9 mouse cellular contexts compared by ENCODE assay signal in the genomic region with DNA sequence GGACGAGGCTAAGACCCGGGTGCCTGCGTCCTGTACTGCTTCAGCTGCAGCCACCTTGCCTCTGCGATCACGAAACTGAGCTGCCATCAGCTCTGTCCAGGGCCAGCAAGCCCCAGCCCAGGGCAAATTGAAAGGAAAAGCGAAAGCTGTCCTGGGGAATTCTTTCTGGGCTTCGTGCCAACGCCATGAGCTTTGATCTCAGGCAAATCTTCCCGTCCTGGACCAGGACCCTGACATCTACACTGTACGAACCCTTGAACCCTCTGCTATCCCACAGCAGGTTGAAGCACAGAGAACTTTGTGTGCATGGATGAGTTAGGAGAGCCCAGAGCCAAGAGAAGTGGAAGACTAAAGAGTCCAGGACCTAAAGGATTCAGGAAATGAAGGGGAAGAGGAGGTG. TPM values are rescaled to one million over a fixed set of nuclear protein-coding genes. Genes with fewer than 3 reads are reported as not detected.
DNase-seq lines count a peak whose midpoint lies in the region; ATAC-seq and TF ChIP-seq lines count a peak whose summit lies in the region.
"Had no signal": no experiment of that assay in that cellular context is flagged by ENCODE, and none has a peak within 500 bp of the region (broad histone marks: within the 10 kb centered on the region; RNA-seq: fewer than 3 reads in every experiment).

No protein-coding gene starts in this region.

- ATAC-seq in heart, embryonic 13.5 days (ENCODE audit: extremely low read depth, insufficient number of reproducible peaks, low FRiP score, low TSS enrichment): no peak
- ATAC-seq in midbrain, embryonic 14.5 days (ENCODE audit: low FRiP score, low TSS enrichment): no peak

- peak; percentile 66 for DNase-seq in left cerebral cortex, postnatal 4 days
- DNase-seq in left cerebral cortex, adult 2 months (ENCODE audit: extremely low spot score in 1 of 2, low spot score in 2 of 2): no peak
- DNase-seq in kidney, postnatal 14 days: peak; percentile 94
- peak; percentile 75 for DNase-seq in midbrain, embryonic 14.5 days
- DNase-seq in left cerebral cortex, adult 8-10 months (ENCODE audit: low spot score in 2 of 2): no peak
- DNase-seq in layer of hippocampus, adult 8-10 months (ENCODE audit: low spot score in 2 of 2): no peak
- no peak for DNase-seq in thymus, postnatal 25 days

- H3K4me3 ChIP-seq in left cerebral cortex, adult 2 months: no peak overlapping the region
- H3K4me3 ChIP-seq in heart, embryonic 13.5 days: peak overlapping the region; percentile 6; the same call in 1 of the 2 replicates
- H3K4me3 ChIP-seq in midbrain, embryonic 14.5 days (replicated peaks; ENCODE audit: low read depth, low read length): no peak overlapping the region
- H3K4me3 ChIP-seq: embryonic facial prominence, embryonic 12.5 days had no signal

- no peaks in the 10 kb centered on the region for H3K27me3 ChIP-seq in heart, embryonic 13.5 days (replicated peaks)
- H3K27me3 ChIP-seq in midbrain, embryonic 14.5 days (ENCODE audit: control insufficient read depth, insufficient read depth, low read length): no peaks in the 10 kb centered on the region
- H3K27me3 ChIP-seq: embryonic facial prominence, embryonic 12.5 days had no signal

- no peak overlapping the region for H3K27ac ChIP-seq in left cerebral cortex, adult 2 months
- peak overlapping the region; percentile 80 for H3K27ac ChIP-seq in heart, embryonic 13.5 days (replicated peaks)
- H3K27ac ChIP-seq in midbrain, embryonic 14.5 days (replicated peaks; ENCODE audit: low read depth, low read length): 0 out of 2 replicates have a peak overlapping the region, but pooled peaks have one; percentile 8
- H3K27ac ChIP-seq: embryonic facial prominence, embryonic 12.5 days had no signal

- H3K36me3 ChIP-seq in heart, embryonic 13.5 days: no peaks in the 10 kb centered on the region
- H3K36me3 ChIP-seq in midbrain, embryonic 14.5 days (ENCODE audit: control insufficient read depth, insufficient read depth, low read length): no peaks in the 10 kb centered on the region
- H3K36me3 ChIP-seq: embryonic facial prominence, embryonic 12.5 days had no signal

- TF ChIP-seq CTCF in left cerebral cortex, adult 2 months (IDR thresholded peaks at IDR 0.05): no peak

- peak overlapping the region; percentile 49 for H3K4me2 ChIP-seq in heart, embryonic 13.5 days
- H3K4me2 ChIP-seq in midbrain, embryonic 14.5 days (ENCODE audit: low read length): no peak overlapping the region
- H3K4me2 ChIP-seq: embryonic facial prominence, embryonic 12.5 days had no signal

- no peaks in the 10 kb centered on the region for H3K9me3 ChIP-seq in heart, embryonic 13.5 days
- no peaks in the 10 kb centered on the region for H3K9me3 ChIP-seq in midbrain, embryonic 14.5 days (ENCODE audit: control insufficient read depth, low read length)
- H3K9me3 ChIP-seq: embryonic facial prominence, embryonic 12.5 days had no signal

- intact Hi-C loops in left cerebral cortex, postnatal 4 days (cut with DNase I): no loop called here
- intact Hi-C loops in left cerebral cortex, adult 2 months (cut with DNase I): no loop called here

- peak overlapping the region; percentile 58 for H3K9ac ChIP-seq in heart, embryonic 13.5 days
- no peak overlapping the region for H3K9ac ChIP-seq in midbrain, embryonic 14.5 days (replicated peaks; ENCODE audit: low read length)
- H3K9ac ChIP-seq: embryonic facial prominence, embryonic 12.5 days had no signal

- WGBS in heart, embryonic 13.5 days: 27% methylated on average over 10 of the region's 10 CpGs
- 44% methylated on average over 10 of the region's 10 CpGs for WGBS in midbrain, embryonic 14.5 days

- peaks cover 93% of the 10 kb centered on the region for H3K4me1 ChIP-seq in heart, embryonic 13.5 days
- peaks cover 46% of the 10 kb centered on the region for H3K4me1 ChIP-seq in midbrain, embryonic 14.5 days (ENCODE audit: control insufficient read depth, insufficient read depth, low read length)

RNA-seq across cellular contexts. Expression of a gene that starts 25.7 kb away (rescaled TPM):
- total RNA-seq in left cerebral cortex, postnatal 4 days (2021): 10 to 100 TPM; 60.2 to 64.1 TPM
- 10 to 100 TPM; 73.7 to 79.3 TPM for total RNA-seq in left cerebral cortex, adult 2 months (2021)
- polyA plus RNA-seq in heart, embryonic 13.5 days (2015; fragmentation: Nextera tagmentation; extraction: Ambion mirVana): 4.9 and 5.8 TPM in 2 replicates
- 20.9 and 22.3 TPM in 2 replicates for polyA plus RNA-seq in midbrain, embryonic 14.5 days (2014; fragmentation: Nextera tagmentation; extraction: Ambion mirVana)
- total RNA-seq in left cerebral cortex, adult 8-10 months (2022): 10 to 100 TPM; 71.7 to 85.8 (median 80.1) TPM
- total RNA-seq in layer of hippocampus, adult 8-10 months (2022): 10 to 100 TPM; 56.3 to 67.6 (median 63.0) TPM

RNA-seq across cellular contexts. Expression of a gene that starts 56.5 kb away (rescaled TPM):
- total RNA-seq in left cerebral cortex, postnatal 4 days (2021): 1 to 10 TPM; 6.3 to 6.6 TPM
- total RNA-seq in left cerebral cortex, adult 2 months (2021): 1 to 10 TPM; 7.1 to 7.4 TPM
- polyA plus RNA-seq in heart, embryonic 13.5 days (2015; fragmentation: Nextera tagmentation; extraction: Ambion mirVana): 0.71 and 1.1 TPM in 2 replicates
- 1.3 and 1.6 TPM in 2 replicates for polyA plus RNA-seq in midbrain, embryonic 14.5 days (2014; fragmentation: Nextera tagmentation; extraction: Ambion mirVana)
- total RNA-seq in left cerebral cortex, adult 8-10 months (2022): 10 to 100 TPM in 3 of 4 experiments, 1 to 10 TPM in 1; 9.4 to 11.2 (median 10.7) TPM
- 1 to 10 TPM; 5.6 to 8.5 (median 7.1) TPM for total RNA-seq in layer of hippocampus, adult 8-10 months (2022)

Comparison
In these comparisons a context has a peak if more than half of its experiments do, and no peak if none do; other contexts are left out.
1. DNase-seq: peak in left cerebral cortex, postnatal 4 days (single experiment), kidney, postnatal 14 days (single experiment) and midbrain, embryonic 14.5 days (single experiment); none in left cerebral cortex, adult 2 months (0 of 2), left cerebral cortex, adult 8-10 months (0 of 2), layer of hippocampus, adult 8-10 months (0 of 2) and thymus, postnatal 25 days (single experiment).